Mouse (Mus musculus): ENCODE results near the gene Zfp644.

Gene Zfp644

GRCm38 (mm10) chr5:106589670-106590069 is 107.4 kb downstream of the Zfp644 start:
- no peak for DNase-seq

GRCm38 (mm10) chr5:106589006-106589405 is 108.1 kb downstream of the Zfp644 start:
- no peak for DNase-seq

GRCm38 (mm10) chr5:106580943-106581342 is 116.1 kb downstream of the Zfp644 start:
- DNase-seq = no peak

GRCm38 (mm10) chr5:106577237-106577888 is 119.7 kb downstream of the Zfp644 start:
- DNase-seq = no peak

- DNase-seq = no peak
Measured at GRCm38 (mm10) chr5:106575098-106575497, 122.0 kb downstream of the Zfp644 start.

GRCm38 (mm10) chr5:106574560-106574946 is 122.5 kb downstream of the Zfp644 start:
- peak; percentile 84 for DNase-seq

GRCm38 (mm10) chr5:106573742-106574559 is 123.1 kb downstream of the Zfp644 start:
- peak; percentile 16 for DNase-seq

All from liver (tissue).